Mouse (Mus musculus) erythroid progenitor cell, adult 5-6 weeks (primary cell): ENCODE measurements at regions not wholly inside any gene's neighbourhood (a gene's known extent, or its start where the extent isn't known, plus 50 kb on each side); places are given as distances from the start of the nearest gene placed in this dataset.

ENCODE experiments used
- ATAC-seq: replicated peaks from 2 replicates; pipeline ENCODE4 v1.8.0; 2016; ENCODE audit warnings: moderate number of reproducible peaks, mild to moderate bottlenecking, moderate TSS enrichment, inconsistent platforms; ENCODE audit not compliant: poor library complexity, low FRiP score, severe bottlenecking

- ATAC-seq, result no peak
Measured at GRCm38 (mm10) chr1:185519811-185520210, 65.2 kb downstream of the Slc30a10 start.

DNA sequence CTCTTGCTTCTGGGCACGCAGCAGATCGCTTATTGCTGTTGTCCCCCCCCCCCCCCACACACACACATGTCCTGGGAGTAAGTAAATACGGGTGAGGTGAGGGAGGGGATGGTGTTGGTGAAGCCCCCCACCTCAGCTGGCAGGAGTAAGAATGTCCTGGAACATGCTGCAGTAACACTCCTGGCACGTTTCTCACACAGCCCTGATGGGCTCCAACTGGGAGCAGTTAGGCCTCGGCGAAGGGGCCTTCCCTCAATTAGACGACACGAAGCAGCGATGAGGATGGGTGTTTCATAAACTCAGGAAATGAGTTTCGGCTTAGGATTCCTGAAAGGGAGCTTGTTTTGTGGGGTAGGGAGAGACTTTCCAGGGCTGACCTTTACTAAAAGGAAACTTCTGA lies 69.4 kb downstream of the Slc30a10 start:
- ATAC-seq, result no peak

- no peak for ATAC-seq
Measured at GRCm38 (mm10) chr1:185533471-185533870, 78.8 kb downstream of the Slc30a10 start.

DNA sequence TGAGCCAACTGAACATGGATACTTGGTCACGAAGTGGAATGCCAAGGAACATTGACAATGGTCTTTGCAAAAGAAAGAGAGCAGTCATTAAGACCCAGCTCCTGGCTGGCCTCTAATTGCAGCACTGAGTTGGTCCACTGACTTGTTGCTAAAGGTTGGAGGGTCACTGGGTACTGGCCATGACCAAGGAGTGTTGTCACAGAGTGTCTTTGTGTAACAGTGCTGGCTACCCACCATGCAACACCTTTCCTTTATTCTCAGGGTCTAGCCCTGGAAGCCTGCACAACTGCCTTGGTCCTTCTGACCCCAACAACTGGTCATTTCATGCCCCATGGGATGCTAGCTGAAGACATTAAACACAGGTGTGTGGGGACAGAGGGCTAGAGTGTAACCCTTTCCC lies 79.5 kb downstream of the Slc30a10 start:
- no peak for ATAC-seq

- no peak for ATAC-seq
Measured at GRCm38 (mm10) chr1:185535321-185535720, 80.7 kb downstream of the Slc30a10 start.

GRCm38 (mm10) chr1:185537236-185537635 lies 82.6 kb downstream of the Slc30a10 start:
- ATAC-seq, result no peak

- no peak for ATAC-seq
Measured at GRCm38 (mm10) chr1:185539458-185539857, 84.8 kb downstream of the Slc30a10 start.

DNA sequence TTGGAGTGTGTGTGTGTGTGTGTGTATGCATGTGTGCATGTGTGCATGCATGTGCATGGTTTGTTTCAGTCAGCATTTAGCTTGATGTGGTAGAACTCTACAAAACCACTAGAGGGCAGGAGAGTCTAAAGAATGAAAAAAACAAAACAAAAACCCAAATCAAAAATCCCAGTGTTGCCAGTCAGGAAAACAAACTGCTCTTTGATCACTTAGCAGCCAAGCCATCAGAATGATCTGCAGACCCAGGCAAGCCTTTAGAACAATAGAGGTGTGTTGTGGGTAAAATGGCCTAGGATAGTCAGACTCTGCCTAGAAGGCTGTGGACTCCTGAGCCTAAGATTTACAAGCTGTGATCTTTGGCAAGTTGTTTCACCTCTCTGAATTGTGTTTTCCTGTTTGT lies 91.7 kb downstream of the Slc30a10 start:
- no peak for ATAC-seq

- no peak for ATAC-seq
Measured at GRCm38 (mm10) chr1:185572761-185573530, 118.3 kb downstream of the Slc30a10 start.

DNA sequence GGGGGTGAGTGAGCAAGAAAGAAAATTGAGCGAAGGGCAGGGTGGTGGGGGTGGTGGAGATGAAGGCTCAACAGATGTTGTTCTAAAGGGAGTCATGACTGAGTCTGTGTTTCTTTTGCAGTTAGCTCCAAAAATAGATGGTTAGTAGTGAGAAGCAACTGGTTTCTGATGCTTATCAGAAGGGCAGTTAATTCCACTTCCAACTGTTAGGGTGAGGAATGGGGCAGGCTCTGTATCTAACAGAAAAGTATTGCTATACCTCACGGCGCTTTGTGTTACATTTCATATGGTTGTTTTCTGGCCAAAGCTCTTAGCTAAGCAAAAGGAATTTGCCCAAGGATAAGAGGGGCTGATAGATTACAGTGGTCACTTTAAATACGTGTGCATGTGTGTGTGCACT lies 120.3 kb downstream of the Slc30a10 start:
- ATAC-seq, result no peak

- no peak for ATAC-seq
Measured at GRCm38 (mm10) chr1:185579824-185580223, 125.2 kb downstream of the Slc30a10 start.

GRCm38 (mm10) chr1:185585191-185585870 lies 130.7 kb downstream of the Slc30a10 start:
- ATAC-seq, result no peak

GRCm38 (mm10) chr1:185587671-185588347 lies 133.2 kb downstream of the Slc30a10 start:
- no peak for ATAC-seq

DNA sequence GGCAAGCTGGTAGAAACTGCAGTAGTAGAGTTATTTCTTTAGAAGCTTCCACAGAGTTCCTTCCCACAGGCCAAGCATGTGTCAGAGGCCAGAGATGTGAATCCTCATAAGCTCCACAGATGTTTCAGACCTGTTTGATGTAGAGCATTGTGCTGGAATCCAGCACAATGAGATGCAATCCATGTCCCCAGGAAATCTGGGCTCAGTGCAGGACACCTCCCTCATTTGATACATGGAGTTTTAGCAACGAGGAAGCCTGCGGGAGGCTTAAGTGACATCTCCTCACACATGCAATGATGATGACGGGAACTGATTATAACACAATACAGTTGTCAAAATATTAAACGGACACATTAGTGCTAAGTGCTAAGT lies 133.7 kb downstream of the Slc30a10 start:
- ATAC-seq, result no peak

DNA sequence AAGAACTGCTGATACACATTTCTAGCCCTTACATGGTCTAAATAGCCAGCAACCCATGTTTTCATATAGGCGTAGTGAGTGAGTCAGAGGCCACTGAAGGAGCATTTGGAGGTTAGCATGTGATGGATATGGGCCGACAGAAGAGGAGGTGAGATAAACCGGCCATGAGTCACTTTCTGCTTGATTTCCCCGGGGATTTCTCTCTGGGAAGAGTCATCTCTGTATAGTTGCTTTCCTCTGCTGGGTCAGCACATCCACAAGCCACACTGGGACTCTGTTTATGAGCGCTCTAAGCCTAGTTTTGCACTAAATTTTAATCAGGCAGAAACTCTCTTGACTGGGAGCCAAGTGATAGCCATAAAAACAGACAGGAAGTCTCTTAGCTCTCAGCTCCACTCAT lies 142.2 kb downstream of the Slc30a10 start:
- no peak for ATAC-seq

DNA sequence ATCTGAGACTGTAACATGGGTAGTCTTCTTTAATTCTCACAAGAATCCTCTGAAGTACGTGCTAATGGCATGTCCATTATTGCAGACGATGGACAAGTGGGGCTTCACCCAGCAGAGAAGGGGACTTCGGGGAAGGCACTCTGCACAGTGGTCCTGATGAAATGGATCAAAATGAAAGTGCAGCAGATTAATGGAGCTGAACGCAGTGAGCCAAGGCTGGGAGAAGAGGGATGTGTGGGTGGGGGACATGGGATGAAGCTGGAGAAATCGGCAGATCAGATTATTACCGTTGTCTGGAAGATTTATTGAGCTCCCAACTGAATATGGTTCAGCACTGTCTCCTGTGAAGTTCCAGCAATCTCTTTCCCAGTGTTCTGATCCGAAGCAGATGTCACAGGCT lies 143.9 kb downstream of the Slc30a10 start:
- ATAC-seq, result no peak

DNA sequence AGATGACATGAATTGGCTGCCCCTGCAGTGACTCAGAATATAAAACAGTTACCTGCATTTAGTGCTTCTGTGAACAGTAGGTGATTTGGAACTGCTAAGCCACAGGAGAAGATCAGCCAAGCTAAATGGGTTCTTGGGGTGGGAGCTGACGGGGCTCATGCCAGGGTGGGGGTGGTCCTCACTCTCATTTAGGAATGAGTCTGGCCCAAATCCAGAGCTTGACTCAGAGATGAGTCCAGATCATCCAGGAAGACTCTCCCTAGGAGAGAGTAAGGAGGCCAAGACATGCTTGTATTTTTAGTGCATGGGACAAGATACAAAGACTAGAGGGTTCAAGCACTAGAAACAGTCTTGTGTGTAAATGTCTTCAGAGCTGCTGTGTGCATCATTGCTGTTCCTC lies 146.5 kb downstream of the Slc30a10 start:
- no peak for ATAC-seq

DNA sequence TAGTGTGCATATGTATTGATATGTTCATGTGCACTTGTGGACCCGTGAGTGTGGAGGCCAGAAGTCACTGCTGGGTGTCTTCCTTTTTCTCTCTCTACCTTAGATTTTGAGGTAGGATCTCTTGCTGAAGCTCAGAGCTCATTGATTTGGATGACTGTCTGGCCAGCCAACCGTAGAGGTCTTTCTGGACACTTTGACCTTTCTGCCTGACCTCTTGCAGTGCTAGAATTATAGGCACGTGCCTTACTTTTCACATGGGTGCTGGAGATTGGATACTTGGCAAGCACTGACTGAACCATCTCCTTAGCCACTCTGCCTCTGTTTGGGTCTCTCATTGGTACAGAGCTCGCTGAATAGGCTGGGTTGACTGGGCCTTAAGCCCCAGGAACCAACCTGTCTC lies 151.3 kb downstream of the Slc30a10 start:
- no peak for ATAC-seq

GRCm38 (mm10) chr1:185607611-185608010 lies 153.0 kb downstream of the Slc30a10 start:
- no peak for ATAC-seq

- ATAC-seq, result no peak
Measured at GRCm38 (mm10) chr1:185608440-185608839, 153.8 kb downstream of the Slc30a10 start.

DNA sequence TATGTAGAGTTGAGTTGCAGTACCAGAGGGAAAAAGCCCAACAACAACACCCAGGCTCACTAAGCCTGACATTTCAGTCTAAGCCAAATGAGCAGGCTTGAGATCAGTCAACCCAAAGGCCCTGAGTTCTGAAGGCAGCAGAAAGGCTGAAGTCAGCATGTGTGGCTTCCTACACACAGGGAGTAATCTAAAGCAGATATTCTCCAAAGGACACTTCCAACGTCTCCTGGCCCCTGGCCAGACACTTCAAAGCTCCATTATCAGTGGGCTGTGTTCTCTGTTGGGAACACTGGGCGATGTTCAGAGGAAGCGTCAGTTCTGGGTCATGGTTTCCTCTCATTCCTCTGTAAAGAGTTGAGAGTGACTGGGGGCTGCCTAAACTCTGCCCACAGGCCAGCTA lies 155.9 kb downstream of the Slc30a10 start:
- ATAC-seq, result no peak
